Mouse (Mus musculus) midbrain, embryonic 12.5 days (tissue): ENCODE results near the gene Syne4. TPM values are rescaled to one million over a fixed set of nuclear protein-coding genes. Genes with fewer than 3 reads are reported as not detected.

Source experiments
- ATAC-seq: fragments of 200-750 bp; cut with Nextera tagmentation; 2 replicates; pipeline ENCODE4 v1.8.0; 2017; ENCODE audit warnings: low read depth, moderate TSS enrichment, moderate library complexity; ENCODE audit not compliant: low FRiP score
- H3K27ac ChIP-seq: fragments of 300-500 bp; sonication (generic); replicated peaks from 2 replicates; pipeline ENCODE4 v1.5.1; 2016; ENCODE audit warnings: mild to moderate bottlenecking
- H3K27me3 ChIP-seq: fragments of 300-500 bp; sonication (generic); 2 replicates; pipeline ENCODE4 v1.6.1; 2016; ENCODE audit warnings: mild to moderate bottlenecking
- H3K36me3 ChIP-seq: fragments of 300-500 bp; sonication (generic); 2 replicates; pipeline ENCODE4 v1.6.1; 2016
- H3K4me1 ChIP-seq: fragments of 300-500 bp; sonication (generic); 2 replicates; pipeline ENCODE4 v1.6.1; 2016
- H3K4me2 ChIP-seq: fragments of 300-500 bp; sonication (generic); replicated peaks from 2 replicates; pipeline ENCODE4 v1.6.1; 2016; ENCODE audit warnings: mild to moderate bottlenecking, moderate library complexity
- H3K4me3 ChIP-seq: fragments of 300-500 bp; sonication (generic); 2 replicates; pipeline ENCODE4 v1.5.1; 2016; ENCODE audit warnings: mild to moderate bottlenecking
- H3K9ac ChIP-seq: fragments of 300-500 bp; sonication (generic); replicated peaks from 2 replicates; pipeline ENCODE4 v1.6.1; 2016; ENCODE audit warnings: mild to moderate bottlenecking, moderate library complexity
- H3K9me3 ChIP-seq: fragments of 300-500 bp; sonication (generic); 2 replicates; pipeline ENCODE4 v1.6.1; 2016; ENCODE audit warnings: mild to moderate bottlenecking
- WGBS: fragments of 180-500 bp; shearing (Covaris S2); methylation state at CpG from one replicate; pipeline ENCODE4 v1.1.7; 2016; 5-methylcytosine and 5-hydroxymethylcytosine counted together
- polyA plus RNA-seq: library from polyadenylated mRNA; unstranded; fragments of >200 nt; fragmentation: Nextera tagmentation; extraction: Ambion mirVana; gene quantifications from 2 replicates; pipeline ENCODE4 v1.2.1, GENCODE M21; 2016

The Syne4 gene
- polyA plus RNA-seq, 1 experiment from 2014 or later: 19.0 TPM

GRCm38 (mm10) chr7:30322285-30322667 is 7.7 kb downstream of the Syne4 start:
- Histone ChIP-seq H3K27ac (peak overlapping the region; percentile 84), H3K27me3 (peaks cover 8% of the 10 kb centered on the region; the same call in 1 of the 2 replicates), H3K36me3 (no peaks in the 10 kb centered on the region), H3K9ac (peak overlapping the region; percentile 92), H3K9me3 (0 out of 2 replicates have a peak, but pooled peaks cover 3% of the 10 kb centered on the region), H3K4me3 (peak overlapping the region; percentile 87), H3K4me2 (peak overlapping the region; percentile 73), H3K4me1 (peaks cover 19% of the 10 kb centered on the region)
- WGBS: under 1% methylated on average over 20 of the region's 20 CpGs
- ATAC-seq: peak; percentile 99

DNA sequence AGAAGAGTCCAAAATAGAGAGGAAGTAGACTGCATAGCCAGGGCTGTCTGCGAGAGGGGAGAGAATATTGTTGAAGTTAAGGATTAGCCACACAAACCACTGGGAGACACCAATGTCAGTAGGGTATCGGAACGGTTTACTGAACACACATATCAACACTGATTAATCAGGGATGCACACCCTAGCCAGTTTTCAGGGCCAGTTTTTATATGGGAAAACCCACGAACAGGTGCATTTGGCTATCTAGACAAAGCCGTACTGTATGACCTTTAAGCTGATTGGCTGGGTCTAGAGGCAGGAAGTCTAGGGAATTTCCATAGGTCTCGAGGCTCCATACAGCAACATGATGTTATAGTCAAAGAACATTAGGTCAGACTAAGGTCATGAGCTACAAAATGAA is 8.3 kb downstream of the Syne4 start:
- Histone ChIP-seq H3K27me3 (peaks cover 12% of the 10 kb centered on the region; the same call in 1 of the 2 replicates), H3K9me3 (0 out of 2 replicates have a peak, but pooled peaks cover 3% of the 10 kb centered on the region), H3K4me1 (peaks cover 19% of the 10 kb centered on the region), H3K4me3 (peak overlapping the region; percentile 87), H3K4me2 (peak overlapping the region; percentile 73), H3K36me3 (no peaks in the 10 kb centered on the region), H3K27ac (peak overlapping the region; percentile 84; the same call in 1 of the 2 replicates), H3K9ac (peak overlapping the region; percentile 92)
- 33% methylated on average over 6 of the region's 6 CpGs for WGBS
- peak; percentile 2; the same call in 1 of the 2 replicates for ATAC-seq

GRCm38 (mm10) chr7:30323795-30324194 is 9.2 kb downstream of the Syne4 start, which contains the start of gene Sdhaf1:
Gene Sdhaf1 (minus strand): TSS chr7:30323895.
- no peak for ATAC-seq
- H3K9me3 ChIP-seq: 0 out of 2 replicates have a peak, but pooled peaks cover 3% of the 10 kb centered on the region

DNA sequence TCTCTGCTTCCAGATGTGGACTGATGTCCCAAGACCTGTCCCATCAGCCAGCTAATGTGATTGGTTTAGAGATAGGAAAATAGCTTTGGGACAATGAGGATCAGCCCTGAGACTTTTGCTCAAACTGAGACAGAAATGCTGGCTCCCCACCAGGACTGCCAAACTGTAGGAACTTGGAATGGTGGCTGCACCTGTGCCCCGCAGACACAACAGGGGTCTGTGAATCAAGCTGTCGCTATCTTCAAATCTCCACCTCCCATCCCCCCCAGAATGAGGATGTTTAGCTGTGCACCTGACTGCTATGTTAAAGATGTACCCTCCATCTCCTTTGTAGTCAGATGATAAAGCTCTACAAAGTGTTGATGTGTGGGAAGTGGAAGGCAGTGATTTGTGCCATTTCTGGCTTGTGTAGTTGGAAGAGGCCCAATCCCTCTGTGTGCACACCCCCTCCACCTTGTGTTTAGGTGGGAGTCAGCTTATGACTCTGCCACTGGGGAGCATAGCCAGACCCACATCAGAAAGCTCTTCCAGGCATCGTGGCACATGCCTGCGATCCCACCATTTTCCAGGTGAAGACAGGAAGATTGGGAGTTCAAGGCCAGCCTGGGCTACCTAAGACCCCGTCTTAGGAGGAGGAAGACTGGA is 9.8 kb downstream of the Syne4 start:
- ATAC-seq: no peak
- 86% methylated on average over 5 of the region's 5 CpGs for WGBS
- H3K27ac ChIP-seq: no peak overlapping the region
- H3K36me3 ChIP-seq: no peaks in the 10 kb centered on the region
- no peak overlapping the region for H3K4me2 ChIP-seq
- H3K4me3 ChIP-seq: no peak overlapping the region
- 0 out of 2 replicates have a peak, but pooled peaks cover 3% of the 10 kb centered on the region for H3K9me3 ChIP-seq
- peaks cover 19% of the 10 kb centered on the region for H3K4me1 ChIP-seq
- H3K9ac ChIP-seq: no peak overlapping the region
- H3K27me3 ChIP-seq: peaks cover 12% of the 10 kb centered on the region; the same call in 1 of the 2 replicates

More at GRCm38 (mm10) chr7:30323795-30324194, 9.2 kb downstream of the Syne4 start, which contains the start of gene Sdhaf1:
- H3K36me3 ChIP-seq: no peaks in the 10 kb centered on the region
- H3K4me3 ChIP-seq: peak within 1 kb of the TSS; percentile 87
- peak within 1 kb of the TSS; percentile 73 for H3K4me2 ChIP-seq
- H3K9ac ChIP-seq: peak within 1 kb of the TSS; percentile 92
- 79% methylated on average over 3 of the region's 3 CpGs for WGBS
- peaks cover 19% of the 10 kb centered on the region for H3K4me1 ChIP-seq
- peak within 1 kb of the TSS; percentile 84; the same call in 1 of the 2 replicates for H3K27ac ChIP-seq
- H3K27me3 ChIP-seq: peaks cover 12% of the 10 kb centered on the region; the same call in 1 of the 2 replicates

GRCm38 (mm10) chr7:30325364-30325763 is 10.8 kb downstream of the Syne4 start:
- H3K4me3 ChIP-seq: no peak overlapping the region
- H3K4me2 ChIP-seq: no peak overlapping the region
- H3K27me3 ChIP-seq: peaks cover 12% of the 10 kb centered on the region; the same call in 1 of the 2 replicates
- ATAC-seq: no peak
- H3K9me3 ChIP-seq: 0 out of 2 replicates have a peak, but pooled peaks cover 3% of the 10 kb centered on the region
- peaks cover 19% of the 10 kb centered on the region for H3K4me1 ChIP-seq
- H3K9ac ChIP-seq: no peak overlapping the region
- WGBS: 59% methylated on average over 2 of the region's 2 CpGs
- H3K27ac ChIP-seq: no peak overlapping the region
- no peaks in the 10 kb centered on the region for H3K36me3 ChIP-seq

DNA sequence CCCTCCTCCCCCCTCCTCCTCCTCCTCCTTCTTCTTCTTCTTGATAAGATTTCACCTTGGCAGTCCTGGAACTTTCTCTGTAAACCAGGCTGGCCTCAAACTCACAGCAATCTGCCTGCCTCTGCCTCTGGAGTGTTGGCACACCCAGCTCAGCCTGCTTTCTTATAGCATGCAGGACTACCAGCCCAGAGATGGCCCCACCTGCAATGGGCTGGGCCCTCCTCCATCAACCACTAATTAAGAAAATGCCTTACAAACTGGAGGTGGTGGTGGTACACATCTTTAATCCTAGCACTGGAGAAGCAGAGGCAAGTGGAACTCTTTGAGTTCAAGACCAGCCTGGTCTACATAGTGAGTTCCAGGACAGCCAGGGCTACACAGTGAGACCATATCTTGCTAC is 11.8 kb downstream of the Syne4 start:
- no peak overlapping the region for H3K4me3 ChIP-seq
- H3K4me1 ChIP-seq: peaks cover 12% of the 10 kb centered on the region
- H3K9ac ChIP-seq: no peak overlapping the region
- H3K27ac ChIP-seq: no peak overlapping the region
- 0 out of 2 replicates have a peak, but pooled peaks cover 3% of the 10 kb centered on the region for H3K9me3 ChIP-seq
- H3K4me2 ChIP-seq: no peak overlapping the region
- H3K36me3 ChIP-seq: no peaks in the 10 kb centered on the region
- ATAC-seq: no peak
- H3K27me3 ChIP-seq: peaks cover 16% of the 10 kb centered on the region; the same call in 1 of the 2 replicates

DNA sequence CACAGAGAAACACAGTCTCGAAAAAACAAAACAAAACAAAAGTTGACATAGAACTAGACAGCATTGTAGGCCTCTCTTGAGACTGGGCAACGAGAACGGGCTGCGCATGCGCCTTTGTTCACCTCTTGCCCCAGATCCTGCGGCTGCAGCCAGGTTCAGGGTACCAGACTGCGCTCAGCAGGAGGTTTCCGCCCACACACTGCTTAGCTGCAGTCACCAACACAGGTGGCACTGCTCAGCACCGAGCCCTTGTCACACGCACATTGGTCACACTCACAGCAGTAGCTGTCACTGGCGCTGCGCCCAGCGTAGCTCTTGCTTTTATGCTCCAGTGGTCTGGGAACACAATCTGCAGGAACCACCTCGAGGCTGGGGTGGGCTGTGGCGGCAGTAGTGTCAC is 12.5 kb downstream of the Syne4 start:
- H3K27me3 ChIP-seq: peaks cover 16% of the 10 kb centered on the region; the same call in 1 of the 2 replicates
- H3K9ac ChIP-seq: no peak overlapping the region
- ATAC-seq: no peak
- H3K4me3 ChIP-seq: no peak overlapping the region
- no peaks in the 10 kb centered on the region for H3K36me3 ChIP-seq
- H3K27ac ChIP-seq: no peak overlapping the region
- H3K9me3 ChIP-seq: 0 out of 2 replicates have a peak, but pooled peaks cover 3% of the 10 kb centered on the region
- peaks cover 16% of the 10 kb centered on the region for H3K4me1 ChIP-seq
- WGBS: 63% methylated on average over 15 of the region's 15 CpGs
- H3K4me2 ChIP-seq: no peak overlapping the region

DNA sequence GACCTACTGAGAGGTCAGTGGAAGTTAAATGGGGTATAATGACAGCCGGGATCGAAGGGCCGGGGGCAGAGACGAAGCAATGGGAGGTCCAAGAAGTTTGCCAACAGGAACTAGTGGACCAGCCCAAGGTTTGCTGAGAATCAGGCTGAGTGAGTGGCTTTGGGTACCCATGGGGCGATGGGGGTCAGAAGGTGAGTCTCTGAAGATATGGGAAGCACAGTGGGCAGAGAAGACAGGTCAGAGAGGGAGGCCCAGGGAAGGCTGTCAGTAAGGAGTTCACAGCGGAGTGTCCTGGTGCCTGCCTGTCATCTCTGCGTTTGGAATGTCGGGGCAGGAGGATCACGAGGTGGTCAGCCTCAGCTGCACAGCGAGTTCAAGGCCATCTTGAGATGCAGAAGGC is 13.8 kb downstream of the Syne4 start:
- H3K4me1 ChIP-seq: peaks cover 10% of the 10 kb centered on the region
- 0 out of 2 replicates have a peak, but pooled peaks cover 3% of the 10 kb centered on the region for H3K9me3 ChIP-seq
- no peak overlapping the region for H3K9ac ChIP-seq
- no peak overlapping the region for H3K4me2 ChIP-seq
- H3K27ac ChIP-seq: no peak overlapping the region
- no peaks in the 10 kb centered on the region for H3K36me3 ChIP-seq
- WGBS: 57% methylated on average over 10 of the region's 10 CpGs
- no peak overlapping the region for H3K4me3 ChIP-seq
- H3K27me3 ChIP-seq: peaks cover 27% of the 10 kb centered on the region
- no peak for ATAC-seq

DNA sequence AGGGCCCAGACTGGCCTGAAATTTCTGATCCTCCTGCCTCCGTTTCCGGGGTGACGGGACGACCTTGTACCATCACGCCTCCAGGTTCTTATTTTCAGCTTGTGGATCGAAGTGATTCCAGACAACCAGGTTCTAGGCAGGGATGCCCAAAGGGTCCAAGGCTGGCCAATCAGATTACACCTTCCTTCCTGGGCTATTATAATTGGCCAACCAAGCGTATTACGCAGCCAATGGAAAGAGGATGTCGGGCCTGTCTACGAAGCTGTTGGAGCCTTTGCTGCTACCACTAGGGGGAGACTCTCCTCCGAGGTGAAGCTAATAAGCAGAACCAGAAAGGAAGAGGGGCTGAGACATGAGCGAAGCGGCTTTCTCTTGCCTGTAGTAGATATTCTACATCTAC is 17.3 kb downstream of the Syne4 start:
- 0 out of 2 replicates have a peak overlapping the region, but pooled peaks have one; percentile 12 for H3K4me3 ChIP-seq

DNA sequence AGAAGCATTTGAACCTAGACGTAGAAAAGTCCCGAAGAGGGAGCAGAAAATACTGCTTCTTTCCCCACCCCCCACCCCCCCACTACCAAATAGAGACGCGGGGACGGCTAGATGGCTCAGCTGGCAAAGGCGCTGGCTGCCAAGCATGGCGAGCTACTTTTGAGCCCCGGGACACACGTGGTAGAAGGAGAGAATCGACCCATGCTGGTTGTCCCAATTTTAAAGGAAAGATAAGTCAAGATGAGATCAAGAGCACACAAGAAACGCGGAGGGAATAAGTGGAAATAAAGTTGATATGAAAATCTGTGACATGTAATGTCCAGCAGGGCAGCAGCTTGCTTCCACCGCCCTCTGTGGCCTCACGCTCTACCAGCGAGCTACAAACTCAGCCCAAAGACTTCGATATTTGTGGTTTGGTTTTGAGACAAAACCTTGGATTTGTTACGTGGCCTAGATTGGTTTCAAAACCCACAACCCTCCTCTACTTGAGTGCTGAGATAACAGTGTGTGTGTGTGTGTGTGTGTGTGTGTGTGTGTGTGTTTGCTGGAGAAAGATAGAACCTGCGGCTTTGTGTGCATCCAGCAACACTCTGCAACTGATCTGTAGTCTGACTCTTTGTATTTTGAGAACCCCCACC is 18.1 kb downstream of the Syne4 start:
- H3K4me2 ChIP-seq: no peak overlapping the region
- 69% methylated on average over 18 of the region's 18 CpGs for WGBS

More for the DNA sequence above, 17.3 kb downstream of the Syne4 start:
- no peak overlapping the region for H3K9ac ChIP-seq
- ATAC-seq: peak; percentile 91
- no peak overlapping the region for H3K27ac ChIP-seq
- 3% methylated on average over 13 of the region's 13 CpGs for WGBS
- H3K4me2 ChIP-seq: peak overlapping the region; percentile 41
- peaks cover 51% of the 10 kb centered on the region for H3K27me3 ChIP-seq
- peaks cover 15% of the 10 kb centered on the region for H3K4me1 ChIP-seq
- H3K9me3 ChIP-seq: no peaks in the 10 kb centered on the region
- no peaks in the 10 kb centered on the region for H3K36me3 ChIP-seq

DNA sequence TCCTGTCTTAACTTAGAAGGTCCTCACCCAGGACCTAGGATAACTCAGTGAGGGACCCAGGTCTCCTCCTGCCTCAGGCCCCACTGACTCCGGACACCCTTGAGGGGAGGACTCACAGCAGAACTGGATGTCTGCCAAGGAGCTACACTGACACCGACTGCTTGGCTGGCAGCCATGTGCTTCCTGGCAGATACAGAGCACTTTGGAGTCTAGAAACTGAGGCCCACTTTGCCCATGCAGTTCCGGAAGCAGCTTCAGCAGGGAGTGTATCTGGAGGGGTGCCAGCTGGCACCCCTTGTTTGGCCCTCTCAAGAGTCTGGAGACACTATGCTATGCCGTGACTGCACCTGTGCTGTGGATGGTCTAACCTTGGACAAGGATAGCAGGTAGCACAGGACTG is 18.8 kb downstream of the Syne4 start:
- Histone ChIP-seq H3K9me3 (no peaks in the 10 kb centered on the region), H3K4me1 (peaks cover 13% of the 10 kb centered on the region), H3K4me3 (no peak overlapping the region), H3K27ac (no peak overlapping the region), H3K36me3 (no peaks in the 10 kb centered on the region), H3K9ac (no peak overlapping the region), H3K27me3 (peaks cover 44% of the 10 kb centered on the region), H3K4me2 (no peak overlapping the region)
- 75% methylated on average over 4 of the region's 4 CpGs for WGBS
- no peak for ATAC-seq

More for the DNA sequence above, 18.1 kb downstream of the Syne4 start:
- Histone ChIP-seq H3K27ac (no peak overlapping the region), H3K4me1 (peaks cover 13% of the 10 kb centered on the region), H3K27me3 (peaks cover 43% of the 10 kb centered on the region), H3K36me3 (no peaks in the 10 kb centered on the region), H3K9me3 (no peaks in the 10 kb centered on the region), H3K9ac (no peak overlapping the region), H3K4me3 (no peak overlapping the region)
- no peak for ATAC-seq

GRCm38 (mm10) chr7:30334563-30334962 is 20.0 kb downstream of the Syne4 start:
- Histone ChIP-seq H3K4me2 (no peak overlapping the region), H3K9me3 (no peaks in the 10 kb centered on the region), H3K4me1 (peaks cover 13% of the 10 kb centered on the region), H3K9ac (0 out of 2 replicates have a peak overlapping the region, but pooled peaks have one; percentile 6), H3K27ac (no peak overlapping the region), H3K27me3 (peaks cover 48% of the 10 kb centered on the region), H3K36me3 (no peaks in the 10 kb centered on the region), H3K4me3 (no peak overlapping the region)
- ATAC-seq: no peak
- 60% methylated on average over 5 of the region's 5 CpGs for WGBS
